Mouse (Mus musculus) heart, embryonic 13.5 days (tissue): ENCODE results near the gene Slc15a1. TPM values are rescaled to one million over a fixed set of nuclear protein-coding genes. Genes with fewer than 3 reads are reported as not detected.

Source experiments
- ATAC-seq: fragments of 200-750 bp; cut with Nextera tagmentation; 2 replicates; pipeline ENCODE4 v1.8.0; 2017; ENCODE audit warnings: moderate TSS enrichment; ENCODE audit not compliant: insufficient number of reproducible peaks, low FRiP score, low TSS enrichment; ENCODE audit errors: extremely low read depth
- H3K27ac ChIP-seq: fragments of 300-500 bp; sonication (generic); replicated peaks from 2 replicates; pipeline ENCODE4 v1.5.1; 2015; ENCODE audit warnings: moderate library complexity, mild to moderate bottlenecking, inconsistent platforms
- H3K27me3 ChIP-seq: fragments of 300-500 bp; sonication (generic); replicated peaks from 2 replicates; pipeline ENCODE4 v1.6.1; 2015; ENCODE audit warnings: mild to moderate bottlenecking, inconsistent platforms
- H3K36me3 ChIP-seq: fragments of 300-500 bp; sonication (generic); 2 replicates; pipeline ENCODE4 v1.6.1; 2015; ENCODE audit warnings: mild to moderate bottlenecking, inconsistent platforms
- H3K4me1 ChIP-seq: fragments of 300-500 bp; sonication (generic); 2 replicates; pipeline ENCODE4 v1.6.1; 2015; ENCODE audit warnings: inconsistent platforms
- H3K4me2 ChIP-seq: fragments of 300-500 bp; sonication (generic); 2 replicates; pipeline ENCODE4 v1.6.1; 2015; ENCODE audit warnings: inconsistent platforms, mild to moderate bottlenecking, moderate library complexity
- H3K4me3 ChIP-seq: fragments of 300-500 bp; sonication (generic); 2 replicates; pipeline ENCODE4 v1.5.1; 2015; ENCODE audit warnings: moderate library complexity, mild to moderate bottlenecking, inconsistent platforms
- H3K9ac ChIP-seq: fragments of 300-500 bp; sonication (generic); 2 replicates; pipeline ENCODE4 v1.6.1; 2015; ENCODE audit warnings: inconsistent platforms, mild to moderate bottlenecking, moderate library complexity
- H3K9me3 ChIP-seq: fragments of 300-500 bp; sonication (generic); 2 replicates; pipeline ENCODE4 v1.6.1; 2016; ENCODE audit warnings: inconsistent platforms
- WGBS: fragments of 180-500 bp; shearing (Covaris S2); methylation state at CpG from one replicate; pipeline ENCODE4 v1.1.7; 2015; ENCODE audit warnings: mixed read lengths; 5-methylcytosine and 5-hydroxymethylcytosine counted together
- polyA plus RNA-seq: library from polyadenylated mRNA; unstranded; fragments of >200 nt; fragmentation: Nextera tagmentation; extraction: Ambion mirVana; gene quantifications from 2 replicates; pipeline ENCODE4 v1.2.1, GENCODE M21; 2015

The Slc15a1 gene
- polyA plus RNA-seq, 1 experiment from 2014 or later = not detected

- Histone ChIP-seq H3K36me3 (no peaks in the 10 kb centered on the region), H3K27me3 (no peaks in the 10 kb centered on the region), H3K4me2 (no peak overlapping the region), H3K4me3 (no peak overlapping the region), H3K4me1 (peaks cover 15% of the 10 kb centered on the region), H3K27ac (no peak overlapping the region), H3K9ac (no peak overlapping the region), H3K9me3 (0 out of 2 replicates have a peak, but pooled peaks cover 3% of the 10 kb centered on the region)
- WGBS = 75% methylated on average over 6 of the region's 6 CpGs
- no peak for ATAC-seq
These were observed 52.8 kb downstream of the Slc15a1 start for GRCm38 (mm10) chr14:121452227-121452626.

- Histone ChIP-seq H3K9me3 (0 out of 2 replicates have a peak, but pooled peaks cover 3% of the 10 kb centered on the region), H3K9ac (no peak overlapping the region), H3K4me3 (no peak overlapping the region), H3K4me2 (no peak overlapping the region; the same call in 1 of the 2 replicates), H3K27me3 (no peaks in the 10 kb centered on the region), H3K27ac (no peak overlapping the region), H3K36me3 (no peaks in the 10 kb centered on the region), H3K4me1 (peaks cover 22% of the 10 kb centered on the region)
- 55% methylated on average over 7 of the region's 7 CpGs for WGBS
- ATAC-seq = no peak
These were observed 53.5 kb downstream of the Slc15a1 start for GRCm38 (mm10) chr14:121451424-121452029.

GRCm38 (mm10) chr14:121450504-121451423 is 54.3 kb downstream of the Slc15a1 start:
- peak overlapping the region; percentile 48 for H3K4me3 ChIP-seq
- 0 out of 2 replicates have a peak, but pooled peaks cover 3% of the 10 kb centered on the region for H3K9me3 ChIP-seq
- peak overlapping the region; percentile 81 for H3K4me2 ChIP-seq
- H3K27ac ChIP-seq = no peak overlapping the region
- WGBS = 9% methylated on average over 18 of the region's 18 CpGs
- no peaks in the 10 kb centered on the region for H3K36me3 ChIP-seq
- H3K27me3 ChIP-seq = no peaks in the 10 kb centered on the region
- ATAC-seq = no peak
- H3K9ac ChIP-seq = peak overlapping the region; percentile 76
- H3K4me1 ChIP-seq = peaks cover 21% of the 10 kb centered on the region

DNA sequence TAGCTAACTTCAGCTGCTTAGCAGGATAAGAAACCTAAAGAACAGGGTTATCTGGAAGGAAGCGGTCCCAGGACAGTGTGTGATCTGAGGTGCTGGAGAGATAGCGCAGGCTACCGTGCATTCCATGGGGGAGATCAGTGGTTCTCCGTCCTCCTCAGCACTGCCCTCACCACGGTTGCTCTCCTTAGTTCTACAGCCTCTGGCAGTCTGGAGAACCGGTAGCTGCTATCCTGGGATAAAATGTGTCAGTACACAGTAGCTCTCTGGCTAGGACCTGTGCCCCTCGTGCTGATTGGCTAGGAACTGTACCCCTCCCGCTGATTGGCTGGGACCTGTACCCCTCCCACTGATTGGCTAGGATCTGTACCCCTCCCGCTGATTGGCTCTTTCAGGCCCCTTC is 58.1 kb downstream of the Slc15a1 start:
- Histone ChIP-seq H3K4me2 (peak overlapping the region; percentile 57), H3K27ac (no peak overlapping the region), H3K4me3 (peak overlapping the region; percentile 13; the same call in 1 of the 2 replicates), H3K9ac (no peak overlapping the region; the same call in 1 of the 2 replicates), H3K36me3 (no peaks in the 10 kb centered on the region), H3K9me3 (no peaks in the 10 kb centered on the region), H3K27me3 (no peaks in the 10 kb centered on the region), H3K4me1 (peaks cover 22% of the 10 kb centered on the region)
- peak; percentile 40 for ATAC-seq
- WGBS = 4% methylated on average over 9 of the region's 9 CpGs

- Histone ChIP-seq H3K27ac (no peak overlapping the region), H3K4me2 (no peak overlapping the region), H3K36me3 (no peaks in the 10 kb centered on the region), H3K27me3 (no peaks in the 10 kb centered on the region), H3K9me3 (no peaks in the 10 kb centered on the region), H3K4me1 (peaks cover 18% of the 10 kb centered on the region), H3K9ac (no peak overlapping the region), H3K4me3 (no peak overlapping the region)
- 17% methylated on average over 8 of the region's 8 CpGs for WGBS
- ATAC-seq = no peak
These were observed 59.9 kb downstream of the Slc15a1 start for GRCm38 (mm10) chr14:121445194-121445593.

DNA sequence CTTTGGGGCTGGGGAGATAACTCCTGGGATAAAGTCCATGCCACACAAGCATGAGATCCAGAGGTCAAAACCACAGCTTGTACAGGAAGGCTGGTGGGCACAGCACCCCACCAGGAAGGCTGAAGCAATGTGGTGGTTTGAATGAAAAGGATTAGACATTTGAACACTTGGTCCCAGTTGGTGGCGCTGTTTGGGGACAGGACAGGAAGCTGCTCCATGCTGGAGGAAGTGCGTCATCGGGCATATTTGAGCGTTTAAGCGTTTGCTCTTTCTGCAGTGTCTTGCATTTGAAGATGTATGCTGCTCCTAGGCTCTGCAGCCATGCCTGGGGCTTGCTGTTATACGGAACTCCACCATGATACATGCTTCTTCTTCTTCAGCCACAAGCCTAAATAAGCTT is 64.2 kb downstream of the Slc15a1 start:
- Histone ChIP-seq H3K27me3 (no peaks in the 10 kb centered on the region), H3K4me3 (no peak overlapping the region), H3K9ac (no peak overlapping the region), H3K4me1 (peaks cover 20% of the 10 kb centered on the region), H3K9me3 (no peaks in the 10 kb centered on the region), H3K4me2 (no peak overlapping the region), H3K36me3 (no peaks in the 10 kb centered on the region), H3K27ac (no peak overlapping the region)
- ATAC-seq = no peak
- 86% methylated on average over 6 of the region's 6 CpGs for WGBS

- Histone ChIP-seq H3K9me3 (no peaks in the 10 kb centered on the region), H3K36me3 (no peaks in the 10 kb centered on the region), H3K4me1 (peaks cover 27% of the 10 kb centered on the region), H3K27ac (peak overlapping the region; percentile 93), H3K9ac (no peak overlapping the region), H3K4me2 (no peak overlapping the region), H3K27me3 (no peaks in the 10 kb centered on the region), H3K4me3 (no peak overlapping the region)
- whole genome bisulfite sequencing = 28% methylated on average over 6 of the region's 6 CpGs
- no peak for ATAC-seq
These were observed 68.0 kb downstream of the Slc15a1 start for GRCm38 (mm10) chr14:121437026-121437425.

GRCm38 (mm10) chr14:121436455-121436854 is 68.6 kb downstream of the Slc15a1 start:
- Histone ChIP-seq H3K27me3 (no peaks in the 10 kb centered on the region), H3K4me1 (peaks cover 27% of the 10 kb centered on the region), H3K36me3 (no peaks in the 10 kb centered on the region), H3K9me3 (no peaks in the 10 kb centered on the region), H3K27ac (peak overlapping the region; percentile 93), H3K4me3 (no peak overlapping the region), H3K9ac (no peak overlapping the region), H3K4me2 (no peak overlapping the region)
- WGBS = 73% methylated on average over 3 of the region's 3 CpGs
- ATAC-seq = no peak

DNA sequence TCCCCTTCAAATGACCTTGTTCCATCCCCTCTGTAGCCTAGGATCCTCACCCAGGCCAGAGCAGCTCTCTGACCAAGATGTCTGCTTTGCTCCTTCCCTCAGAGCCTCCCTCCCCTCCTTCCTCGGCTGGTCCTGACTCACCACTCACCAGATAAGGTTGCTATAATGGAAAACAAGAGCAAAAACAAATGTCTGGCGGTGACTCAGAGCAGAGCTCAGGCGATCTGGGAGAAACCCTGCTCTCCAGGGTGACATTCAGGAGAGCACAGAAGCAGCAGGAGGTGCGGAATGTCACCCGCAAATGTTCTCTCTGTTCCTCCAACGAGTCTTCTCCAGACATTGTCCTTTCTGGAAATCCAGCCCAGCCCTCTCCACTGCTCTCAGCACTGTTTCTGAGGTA is 69.3 kb downstream of the Slc15a1 start:
- Histone ChIP-seq H3K4me2 (peak overlapping the region; percentile 37), H3K9me3 (no peaks in the 10 kb centered on the region), H3K9ac (peak overlapping the region; percentile 41), H3K36me3 (no peaks in the 10 kb centered on the region), H3K4me1 (peaks cover 27% of the 10 kb centered on the region), H3K27ac (peak overlapping the region; percentile 93), H3K27me3 (no peaks in the 10 kb centered on the region), H3K4me3 (no peak overlapping the region)
- ATAC-seq = peak; percentile 79
- WGBS = 5% methylated on average over 6 of the region's 6 CpGs

DNA sequence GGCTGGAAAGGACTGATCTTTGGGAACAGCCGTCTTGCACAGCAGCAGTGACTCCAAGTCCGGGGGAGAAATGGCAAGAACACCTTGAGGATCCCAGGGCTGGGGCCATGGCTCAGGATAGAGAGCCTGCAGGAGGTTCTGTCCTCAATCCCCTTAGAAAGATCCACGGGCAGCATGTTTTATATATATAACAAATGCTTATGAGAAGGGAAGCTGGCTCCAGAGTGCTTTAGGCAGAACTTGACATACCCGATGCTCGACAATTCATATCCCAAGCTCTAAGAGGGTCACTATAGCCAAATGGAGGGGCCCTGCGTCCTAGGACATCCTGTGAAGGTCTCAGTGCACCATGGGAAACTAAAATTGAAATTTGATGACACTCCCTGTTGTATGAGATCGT is 73.8 kb downstream of the Slc15a1 start:
- ATAC-seq = no peak
- H3K27me3 ChIP-seq = no peaks in the 10 kb centered on the region
- H3K36me3 ChIP-seq = no peaks in the 10 kb centered on the region

GRCm38 (mm10) chr14:121429854-121430535 is 75.1 kb downstream of the Slc15a1 start:
- Histone ChIP-seq H3K4me2 (no peak overlapping the region), H3K36me3 (no peaks in the 10 kb centered on the region), H3K4me1 (peaks cover 10% of the 10 kb centered on the region), H3K9me3 (peaks cover 6% of the 10 kb centered on the region; the same call in 1 of the 2 replicates), H3K27me3 (no peaks in the 10 kb centered on the region), H3K4me3 (no peak overlapping the region), H3K9ac (no peak overlapping the region), H3K27ac (no peak overlapping the region)
- 74% methylated on average over 17 of the region's 17 CpGs for WGBS
- no peak for ATAC-seq

More for the DNA sequence above, 73.8 kb downstream of the Slc15a1 start:
- peaks cover 14% of the 10 kb centered on the region for H3K4me1 ChIP-seq
- no peak overlapping the region for H3K4me2 ChIP-seq
- peaks cover 6% of the 10 kb centered on the region; the same call in 1 of the 2 replicates for H3K9me3 ChIP-seq
- H3K4me3 ChIP-seq = no peak overlapping the region
- 84% methylated on average over 7 of the region's 7 CpGs for WGBS
- no peak overlapping the region for H3K27ac ChIP-seq
- H3K9ac ChIP-seq = no peak overlapping the region
